Mouse (Mus musculus) adrenal gland, postnatal 10 days (tissue): ENCODE measurements around the gene Car12. TPM values are rescaled to one million over a fixed set of nuclear protein-coding genes. Genes with fewer than 3 reads are reported as not detected.
A peak's percentile ranks its signal among the peaks of the same experiment; 100 is the strongest.

Experiments used
- DNase-seq: peaks from one replicate; pipeline ENCODE4 v3.0.0; 2021; ENCODE audit warnings: mixed read lengths
- total RNA-seq, 2 experiments: library from RNA; stranded (reverse); gene quantifications; 2 replicates each; pipeline ENCODE4 v1.2.3; 2021

Car12 gene
- total RNA-seq, 2 experiments from 2014 or later, result 0.42 to 0.78 TPM

- DNase-seq, result peak; percentile 24
Measured at GRCm38 (mm10) chr9:66708816-66709555, 4.5 kb upstream of the Car12 start.

GRCm38 (mm10) chr9:66710626-66711025, 2.9 kb upstream of the Car12 start:
- DNase-seq, result peak; percentile 40

- no peak for DNase-seq
Measured at GRCm38 (mm10) chr9:66714022-66714515, 583 bp downstream of the Car12 start.

- DNase-seq, result no peak
Measured at GRCm38 (mm10) chr9:66715361-66715760, 1.9 kb downstream of the Car12 start.

GRCm38 (mm10) chr9:66716533-66716932, 3.0 kb downstream of the Car12 start:
- DNase-seq, result no peak

- DNase-seq, result no peak
Measured at GRCm38 (mm10) chr9:66720686-66721450, 7.4 kb downstream of the Car12 start.

GRCm38 (mm10) chr9:66722187-66722868, 8.8 kb downstream of the Car12 start:
- DNase-seq, result no peak

- DNase-seq, result no peak
Measured at GRCm38 (mm10) chr9:66722869-66723272, 9.4 kb downstream of the Car12 start.

- DNase-seq, result no peak
Measured at GRCm38 (mm10) chr9:66725591-66725990, 12.1 kb downstream of the Car12 start.

GRCm38 (mm10) chr9:66727333-66727732, 13.8 kb downstream of the Car12 start:
- DNase-seq, result no peak

- no peak for DNase-seq
Measured at GRCm38 (mm10) chr9:66730556-66730955, 17.1 kb downstream of the Car12 start.

GRCm38 (mm10) chr9:66731284-66731683, 17.8 kb downstream of the Car12 start:
- DNase-seq, result no peak

GRCm38 (mm10) chr9:66732791-66733691, 19.6 kb downstream of the Car12 start:
- DNase-seq, result peak; percentile 43

GRCm38 (mm10) chr9:66734568-66734967, 21.1 kb downstream of the Car12 start:
- no peak for DNase-seq

GRCm38 (mm10) chr9:66735122-66735521, 21.6 kb downstream of the Car12 start:
- DNase-seq, result no peak

GRCm38 (mm10) chr9:66736016-66736415, 22.5 kb downstream of the Car12 start:
- no peak for DNase-seq

- DNase-seq, result no peak
Measured at GRCm38 (mm10) chr9:66736551-66736950, 23.1 kb downstream of the Car12 start.

GRCm38 (mm10) chr9:66739516-66739915, 26.0 kb downstream of the Car12 start:
- no peak for DNase-seq

GRCm38 (mm10) chr9:66744531-66744930, 31.0 kb downstream of the Car12 start:
- DNase-seq, result no peak

- DNase-seq, result no peak
Measured at GRCm38 (mm10) chr9:66748390-66748789, 34.9 kb downstream of the Car12 start.

- DNase-seq, result no peak
Measured at GRCm38 (mm10) chr9:66752849-66753248, 39.4 kb downstream of the Car12 start.

- DNase-seq, result no peak
Measured at GRCm38 (mm10) chr9:66760991-66761390, 47.5 kb downstream of the Car12 start.
